Mouse (Mus musculus) monocyte, adult 59 days (primary cell): ENCODE measurements around the gene Gm10318. TPM values are rescaled to one million over a fixed set of nuclear protein-coding genes. Genes with fewer than 3 reads are reported as not detected.

Source experiments
- total RNA-seq, 2 experiments: library from RNA; stranded (reverse); gene quantifications; one replicate each; pipeline ENCODE4 v1.2.4; 2023

The Gm10318 gene
- not detected for total RNA-seq

DNA sequence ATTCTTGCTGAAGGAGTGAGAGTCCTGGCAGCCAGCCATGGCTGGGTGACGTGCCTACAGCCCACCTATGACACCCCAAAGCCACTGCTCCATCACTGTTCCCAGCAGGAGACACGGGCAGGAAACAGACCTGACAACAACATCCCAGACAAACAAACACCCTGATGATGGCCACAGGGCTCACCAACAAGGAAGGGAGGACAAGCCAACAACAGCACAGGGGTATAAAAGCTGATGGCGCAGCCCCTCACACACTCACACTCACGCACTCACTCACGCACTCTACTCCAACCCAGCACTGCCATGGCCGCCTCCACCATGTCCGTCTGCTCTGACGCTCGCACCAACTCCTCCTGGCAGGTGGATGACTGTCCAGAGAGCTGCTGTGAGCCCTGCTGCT is at the start of gene Gm10318:
Gene Gm10318 (plus strand): TSS at position 301 of the 400 bp plus-strand sequence.

GRCm38 (mm10) chr10:77811743-77812142 is 40.9 kb upstream of the Gm10318 start, which contains the start of gene Gm9507:
Gene Gm9507 (minus strand): TSS chr10:77811843.

GRCm38 (mm10) chr10:77814382-77814781 is 38.3 kb upstream of the Gm10318 start, which contains the start of gene Gm2696:
Gene Gm2696 (plus strand): TSS chr10:77814682.

GRCm38 (mm10) chr10:77826951-77827350 is 25.7 kb upstream of the Gm10318 start, which contains the start of gene Krtap10-4:
Gene Krtap10-4 (minus strand): TSS chr10:77827095.

DNA sequence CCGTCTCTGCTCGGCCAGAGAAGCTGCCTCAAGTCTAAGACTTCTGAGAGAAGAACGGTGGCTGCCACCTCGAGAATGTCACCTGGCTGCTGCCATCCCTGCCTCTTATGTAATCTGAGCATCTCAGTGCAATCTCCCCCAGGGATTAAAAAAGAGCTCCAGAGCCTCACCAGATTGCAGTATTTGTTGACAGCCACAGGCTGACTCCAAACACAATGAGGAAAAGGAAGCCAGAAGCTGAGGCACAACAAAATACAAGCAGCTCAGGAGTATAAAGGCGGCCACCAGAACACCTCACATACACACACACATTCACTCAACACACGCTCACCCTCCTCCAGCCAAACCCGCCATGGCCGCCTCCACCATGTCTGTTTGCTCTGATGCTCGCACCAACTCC is 17.0 kb upstream of the Gm10318 start, which contains the start of gene Krtap10-10:
Gene Krtap10-10 (plus strand): TSS at position 301 of the 400 bp plus-strand sequence.

GRCm38 (mm10) chr10:77846503-77846902 is 6.2 kb upstream of the Gm10318 start, which contains the start of gene Gm36176:
Gene Gm36176 (plus strand): TSS chr10:77846803.

DNA sequence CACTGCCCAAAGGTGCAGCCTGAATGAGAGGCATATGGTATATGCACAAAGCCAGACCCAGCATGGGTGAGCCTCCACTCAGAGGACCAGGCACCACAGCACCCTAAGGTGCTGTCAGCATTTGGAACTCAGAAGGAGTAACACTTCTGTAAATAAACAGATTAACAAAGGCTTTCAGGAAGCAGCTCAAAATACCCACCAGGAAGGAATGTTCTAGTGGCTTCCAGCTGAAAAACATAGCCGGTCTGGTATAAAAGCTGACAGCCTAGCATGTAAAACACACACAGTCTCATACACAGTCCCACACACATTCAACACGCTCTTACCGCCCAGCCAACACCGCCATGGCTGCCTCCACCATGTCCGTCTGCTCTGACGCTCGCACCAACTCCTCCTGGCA is 9.0 kb downstream of the Gm10318 start, which contains the start of gene Gm3285:
Gene Gm3285 (plus strand): TSS at position 301 of the 400 bp plus-strand sequence.

DNA sequence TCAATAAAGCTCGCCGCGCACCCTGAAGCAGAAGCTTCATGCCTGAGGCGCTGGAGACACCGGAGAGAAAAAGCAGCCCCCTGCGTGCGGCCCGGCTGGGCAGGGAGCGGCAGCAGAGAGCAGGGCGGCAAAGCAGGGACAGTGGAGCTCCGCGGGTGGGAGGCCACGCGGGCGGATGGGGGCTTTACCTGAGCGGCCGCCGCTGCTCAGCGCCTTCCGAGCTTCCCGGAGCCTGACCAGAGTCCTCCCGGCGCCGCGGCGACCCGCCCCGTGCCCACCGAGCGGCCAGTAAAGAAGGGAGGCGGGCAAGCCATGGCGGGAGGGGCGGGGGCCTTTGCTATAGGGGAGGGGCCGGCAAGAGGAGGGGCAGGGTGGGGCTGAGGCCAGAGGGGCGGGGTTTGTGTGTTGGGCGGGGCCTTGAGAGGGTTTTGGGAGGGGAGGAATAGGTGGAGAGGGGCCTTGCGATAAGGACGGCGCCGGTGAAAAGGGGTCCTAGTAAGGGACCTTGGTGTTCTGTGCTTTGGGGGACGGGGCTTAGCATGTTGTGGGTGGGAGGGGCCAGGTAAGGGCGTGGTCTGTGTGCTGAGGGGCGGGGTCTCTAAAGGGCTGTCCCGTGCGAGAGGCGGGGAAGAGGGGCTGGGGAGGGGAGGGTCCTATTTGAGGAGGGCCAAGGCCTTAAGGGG is 49.7 kb downstream of the Gm10318 start, which contains the start of gene Lrrc3:
Gene Lrrc3 (minus strand): TSS at position 326 of the 683 bp plus-strand sequence.

Other genes with a start within 250 kb of the Gm10318 start
- 10 to 100 TPM; 76.0 to 76.6 TPM for gene Sumo3, start 246.8 kb upstream of the Gm10318 start, total RNA-seq
- gene Gm49325, start 246.7 kb upstream of the Gm10318 start, total RNA-seq, result 10 to 100 TPM in 1 of 2 experiments, 1 to 10 TPM in 1; 3.3 to 11.9 TPM
- 10 to 100 TPM; 43.6 to 54.7 TPM for gene Ube2g2, start 230.6 kb upstream of the Gm10318 start, total RNA-seq
- not detected for gene Tspear, start 166.3 kb upstream of the Gm10318 start, total RNA-seq
- gene Gm19402, start 162.1 kb upstream of the Gm10318 start, total RNA-seq, result not detected
- gene Gm9508, start 155.6 kb upstream of the Gm10318 start, total RNA-seq, result not detected
- not detected for gene Gm10272, start 146.2 kb upstream of the Gm10318 start, total RNA-seq
- gene Gm10024, start 141.4 kb upstream of the Gm10318 start, total RNA-seq, result not detected
- not detected for gene Gm10142, start 137.1 kb upstream of the Gm10318 start, total RNA-seq
- not detected for gene Krtap12-1, start 132.3 kb upstream of the Gm10318 start, total RNA-seq
- not detected for gene Gm10100, start 126.4 kb upstream of the Gm10318 start, total RNA-seq
- gene Gm18596, start 110.2 kb upstream of the Gm10318 start, total RNA-seq, result not detected
- gene Gm9736, start 101.5 kb upstream of the Gm10318 start, total RNA-seq, result not detected
- not detected for gene Gm3233, start 93.2 kb upstream of the Gm10318 start, total RNA-seq
- not detected for gene Gm3238, start 81.5 kb upstream of the Gm10318 start, total RNA-seq
- gene Gm7138, start 75.9 kb upstream of the Gm10318 start, total RNA-seq, result not detected
- gene Gm3250, start 70.3 kb upstream of the Gm10318 start, total RNA-seq, result not detected
- not detected for gene Gm7137, start 64.7 kb upstream of the Gm10318 start, total RNA-seq
- not detected for gene Gm9639, start 57.8 kb upstream of the Gm10318 start, total RNA-seq
- gene Gm19668, start 53.7 kb upstream of the Gm10318 start, total RNA-seq, result not detected
- gene Gm9507, start 41.0 kb upstream of the Gm10318 start, total RNA-seq, result not detected
- not detected for gene Gm2696, start 38.2 kb upstream of the Gm10318 start, total RNA-seq
- not detected for gene Krtap10-4, start 25.8 kb upstream of the Gm10318 start, total RNA-seq
- gene Krtap10-10, start 16.9 kb upstream of the Gm10318 start, total RNA-seq, result not detected
- gene Gm36176, start 6.1 kb upstream of the Gm10318 start, total RNA-seq, result not detected
- gene Gm3285, start 9.1 kb downstream of the Gm10318 start, total RNA-seq, result not detected
- gene Lrrc3, start 49.7 kb downstream of the Gm10318 start, total RNA-seq, result under 1 TPM; 0.10 to 0.15 TPM
- 100 to 1,000 TPM; 148 to 152 TPM for gene Trpm2, start 117.7 kb downstream of the Gm10318 start, total RNA-seq
- gene 1810043G02Rik, start 125.7 kb downstream of the Gm10318 start, total RNA-seq, result 10 to 100 TPM; 10.7 to 12.6 TPM
- 10 to 100 TPM; 60.3 to 88.1 TPM for gene Pfkl, start 157.2 kb downstream of the Gm10318 start, total RNA-seq
- gene Dnmt3l, start 189.1 kb downstream of the Gm10318 start, total RNA-seq, result not detected
- not detected for gene Aire, start 190.8 kb downstream of the Gm10318 start, total RNA-seq
- gene Icosl, start 216.4 kb downstream of the Gm10318 start, total RNA-seq, result 10 to 100 TPM; 46.2 to 50.6 TPM